Mouse (Mus musculus): ENCODE results near the gene Cebpa. TPM values are rescaled to one million over a fixed set of nuclear protein-coding genes. Genes with fewer than 3 reads are reported as not detected.

Gene Cebpa
- total RNA-seq, 4 experiments from 2014 or later: 45.2 to 106 (median 92.9) TPM

- no peak for DNase-seq
These were observed 30.7 kb downstream of the Cebpa start for GRCm38 (mm10) chr7:35149616-35150433.

- no peak for DNase-seq
These were observed 31.8 kb downstream of the Cebpa start for GRCm38 (mm10) chr7:35150860-35151259.

- DNase-seq: no peak
These were observed 35.4 kb downstream of the Cebpa start for GRCm38 (mm10) chr7:35154449-35154848.

- DNase-seq: no peak
These were observed 37.7 kb downstream of the Cebpa start for GRCm38 (mm10) chr7:35156561-35157477.

GRCm38 (mm10) chr7:35157512-35157911 is 38.4 kb downstream of the Cebpa start:
- no peak for DNase-seq

- no peak for DNase-seq
These were observed 43.4 kb downstream of the Cebpa start for GRCm38 (mm10) chr7:35162443-35162842.

GRCm38 (mm10) chr7:35163600-35163999 is 44.5 kb downstream of the Cebpa start:
- no peak for DNase-seq

- DNase-seq: no peak
These were observed 45.0 kb downstream of the Cebpa start for GRCm38 (mm10) chr7:35164131-35164530.

- no peak for DNase-seq
These were observed 47.9 kb downstream of the Cebpa start for GRCm38 (mm10) chr7:35166988-35167387.

GRCm38 (mm10) chr7:35167925-35168324 is 48.8 kb downstream of the Cebpa start:
- no peak for DNase-seq

- DNase-seq: peak; percentile 74
These were observed 50.2 kb downstream of the Cebpa start for GRCm38 (mm10) chr7:35169341-35169740.

Small RNA genes lying within 50 kb of the gene (microRNA-seq; reads per million reads assigned to microRNA genes)
- 0 reads per million in 2 experiments for gene Gm25033

Other genes with a start within 250 kb of the Cebpa start
- gene Pepd, start 206.9 kb upstream of the Cebpa start, total RNA-seq (2022): 100 to 1,000 TPM in 2 of 4 experiments, 10 to 100 TPM in 2; 76.5 to 139 (median 99.3) TPM
- gene Cebpg, start 62.7 kb upstream of the Cebpa start, total RNA-seq (2022): 10 to 100 TPM; 41.4 to 46.2 (median 44.0) TPM
- gene Slc7a10, start 67.1 kb downstream of the Cebpa start, total RNA-seq (2022): 10 to 100 TPM; 12.2 to 29.7 (median 14.9) TPM
- 10 to 100 TPM; 21.8 to 24.6 (median 24.3) TPM for gene Lrp3, start 96.2 kb downstream of the Cebpa start, total RNA-seq (2022)
- gene Gpatch1, start 199.1 kb downstream of the Cebpa start, total RNA-seq (2022): 10 to 100 TPM; 17.8 to 22.9 (median 18.9) TPM
- gene Rhpn2, start 214.9 kb downstream of the Cebpa start, total RNA-seq (2022): 1 to 10 TPM; 1.9 to 3.3 (median 2.9) TPM

Measured in adrenal gland, adult 8-10 months (tissue).